Mouse (Mus musculus) urinary bladder, adult 2 months (tissue): ENCODE measurements around the gene Atxn7. TPM values are rescaled to one million over a fixed set of nuclear protein-coding genes. Genes with fewer than 3 reads are reported as not detected.

ENCODE experiments used
- DNase-seq: peaks from one replicate; pipeline ENCODE4 v3.0.0; 2022; ENCODE audit warnings: low spot score
- polyA plus RNA-seq: library from polyadenylated mRNA; depleted of rRNA; stranded (reverse); fragments of >200 nt; gene quantifications from 2 replicates; pipeline ENCODE4 v1.2.3, GENCODE M21; 2012; rRNA removed

The Atxn7 gene
- polyA plus RNA-seq, 1 experiment = 18.3 TPM

DNA sequence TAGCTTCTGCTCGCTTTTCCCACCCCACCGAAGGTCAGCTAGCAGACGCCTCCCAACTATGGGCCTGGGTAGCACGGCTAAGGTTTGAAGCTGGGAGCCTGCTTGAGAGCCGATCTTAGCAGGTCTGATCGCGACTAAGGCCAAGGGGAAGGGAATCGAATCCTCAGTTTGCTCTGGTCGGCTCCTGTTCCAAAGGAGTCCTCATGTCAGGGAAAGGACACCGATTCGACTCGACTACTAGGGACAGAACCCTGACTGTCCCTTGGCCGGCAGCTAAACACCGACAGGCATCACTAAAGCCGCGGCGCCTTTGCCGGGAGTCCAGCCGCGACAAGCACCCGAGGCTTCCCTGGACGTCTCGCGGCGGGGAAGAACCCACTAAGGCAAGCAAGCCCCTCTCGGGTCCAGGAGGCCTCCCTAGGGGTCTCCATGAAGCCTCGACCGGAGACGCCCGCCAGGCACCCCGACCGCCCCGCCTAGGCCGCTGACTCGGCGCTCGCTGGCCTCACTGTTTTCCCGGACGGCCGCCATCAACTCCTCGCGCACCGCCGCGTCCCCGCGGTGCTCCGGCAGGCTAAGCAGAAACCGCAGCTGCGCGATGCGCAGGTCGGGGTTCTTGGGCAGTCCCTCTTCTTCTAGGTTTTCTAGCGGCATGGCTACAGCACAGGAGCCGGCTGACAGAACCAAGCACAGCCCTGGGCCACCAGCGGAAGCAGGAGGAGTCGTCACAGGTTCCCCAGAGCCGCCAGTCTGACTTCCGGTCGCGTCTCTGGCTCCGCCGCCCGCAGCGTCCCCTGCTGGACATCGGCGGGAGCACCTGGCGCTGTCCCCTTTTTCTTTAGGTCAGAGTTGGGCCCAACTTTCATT is 159.2 kb downstream of the Atxn7 start, which contains the start of gene Psmd6:
Psmd6 (minus strand) TSS at position 755 of the 867 bp plus-strand sequence.
- DNase-seq = peak; percentile 89

Other genes starting within 250 kb of the Atxn7 start
- not detected in 2 replicates for gene Gm281, start 47.0 kb upstream of the Atxn7 start, polyA plus RNA-seq
- gene Thoc7, start 412 bp downstream of the Atxn7 start, polyA plus RNA-seq = 81.7 and 94.0 TPM in 2 replicates
- gene Psmd6, start 159.5 kb downstream of the Atxn7 start, polyA plus RNA-seq = 85.1 and 90.7 TPM in 2 replicates
- gene Olfr720, start 225.4 kb downstream of the Atxn7 start, polyA plus RNA-seq = not detected in 2 replicates